Mouse (Mus musculus): ENCODE data around the gene Pold1. TPM values are rescaled to one million over a fixed set of nuclear protein-coding genes. Genes with fewer than 3 reads are reported as not detected.

Gene Pold1
- total RNA-seq, 4 experiments from 2014 or later: 8.2 to 11.5 (median 10.2) TPM

- DNase-seq (ENCODE audit: low spot score in 2 of 2): no peak
Observed at GRCm38 (mm10) chr7:44582709-44583108, 34.1 kb upstream of the Pold1 start.

- no peak for DNase-seq (ENCODE audit: low spot score in 2 of 2)
Observed at GRCm38 (mm10) chr7:44581637-44582036, 33.0 kb upstream of the Pold1 start.

- DNase-seq (ENCODE audit: low spot score in 2 of 2): no peak
Observed at GRCm38 (mm10) chr7:44576333-44576844, 27.7 kb upstream of the Pold1 start.

GRCm38 (mm10) chr7:44572956-44573484, 24.4 kb upstream of the Pold1 start:
- DNase-seq (ENCODE audit: low spot score in 2 of 2): no peak

- DNase-seq (ENCODE audit: low spot score in 2 of 2): no peak
Observed at GRCm38 (mm10) chr7:44572213-44572701, 23.6 kb upstream of the Pold1 start, which contains the start of gene Napsa. Gene Napsa (plus strand): TSS chr7:44572380.

GRCm38 (mm10) chr7:44571811-44572210, 23.2 kb upstream of the Pold1 start:
- DNase-seq (ENCODE audit: low spot score in 2 of 2): no peak

- DNase-seq (ENCODE audit: low spot score in 2 of 2): no peak
Observed at GRCm38 (mm10) chr7:44570989-44571388, 22.3 kb upstream of the Pold1 start.

GRCm38 (mm10) chr7:44568803-44569202, 20.2 kb upstream of the Pold1 start:
- DNase-seq (ENCODE audit: low spot score in 2 of 2): no peak

- no peak for DNase-seq (ENCODE audit: low spot score in 2 of 2)
Observed at GRCm38 (mm10) chr7:44565414-44565813, 16.8 kb upstream of the Pold1 start.

- no peak for DNase-seq (ENCODE audit: low spot score in 2 of 2)
Observed at GRCm38 (mm10) chr7:44564486-44564885, 15.8 kb upstream of the Pold1 start.

- DNase-seq (ENCODE audit: low spot score in 2 of 2): no peak
Observed at GRCm38 (mm10) chr7:44563284-44563683, 14.6 kb upstream of the Pold1 start.

GRCm38 (mm10) chr7:44560435-44561400, 12.1 kb upstream of the Pold1 start:
- peak in 1 of 2 experiments; percentile 84 for DNase-seq (ENCODE audit: low spot score in 2 of 2)

- no peak for DNase-seq (ENCODE audit: low spot score in 2 of 2)
Observed at GRCm38 (mm10) chr7:44557629-44558028, 9.0 kb upstream of the Pold1 start.

GRCm38 (mm10) chr7:44553826-44554225, 5.2 kb upstream of the Pold1 start, which contains the start of gene Nr1h2:
Gene Nr1h2 (minus strand): TSS chr7:44553951.
- DNase-seq (ENCODE audit: low spot score in 2 of 2): peak; percentile 92 to 95

GRCm38 (mm10) chr7:44553196-44553764, 4.6 kb upstream of the Pold1 start:
- peak in 1 of 2 experiments; percentile 43 for DNase-seq (ENCODE audit: low spot score in 2 of 2)

- no peak for DNase-seq (ENCODE audit: low spot score in 2 of 2)
Observed at GRCm38 (mm10) chr7:44552141-44552908, 3.7 kb upstream of the Pold1 start.

GRCm38 (mm10) chr7:44551731-44552130, 3.1 kb upstream of the Pold1 start:
- no peak for DNase-seq (ENCODE audit: low spot score in 2 of 2)

GRCm38 (mm10) chr7:44551301-44551700, 2.7 kb upstream of the Pold1 start:
- no peak for DNase-seq (ENCODE audit: low spot score in 2 of 2)

- DNase-seq (ENCODE audit: low spot score in 2 of 2): no peak
Observed at GRCm38 (mm10) chr7:44550409-44550678, 1.7 kb upstream of the Pold1 start.

GRCm38 (mm10) chr7:44549621-44550408, 1.2 kb upstream of the Pold1 start:
- DNase-seq (ENCODE audit: low spot score in 2 of 2): no peak

Data from layer of hippocampus, adult 8-10 months (tissue).